Mouse (Mus musculus): ENCODE results near the gene Zfp62. TPM values are rescaled to one million over a fixed set of nuclear protein-coding genes. Genes with fewer than 3 reads are reported as not detected.
"Not testable (repeated sequence)": the region's sequence is repeated elsewhere in the genome, so short reads cannot be mapped to it uniquely, and the experiment has no call there.

The Zfp62 gene
- polyA plus RNA-seq (2012; rRNA removed) = 22.1 and 25.0 TPM in 2 replicates

GRCm38 (mm10) chr11:49203129-49203768, at the start of gene Zfp62:
Gene Zfp62 (plus strand): TSS chr11:49203292.
- Histone ChIP-seq H3K4me3 (ENCODE audit: insufficient read depth, low read length) (peak within 1 kb of the TSS; percentile 98), H3K27ac (ENCODE audit: insufficient read depth, low read length) (peak within 1 kb of the TSS; percentile 96), H3K4me1 (ENCODE audit: control insufficient read depth, insufficient read depth, low read length) (0 out of 2 replicates have a peak, but pooled peaks cover 1% of the 10 kb centered on the region)
- no peak for TF ChIP-seq CTCF (IDR thresholded peaks at IDR 0.05; ENCODE audit: extremely low read depth, insufficient read depth, low read length)
- TF ChIP-seq POLR2A (IDR thresholded peaks at IDR 0.05; ENCODE audit: extremely low read depth, insufficient read depth, low read length) = peak; percentile 74

GRCm38 (mm10) chr11:49154077-49154476, 49.0 kb upstream of the Zfp62 start, which contains the start of gene Olfr1394:
Gene Olfr1394 (plus strand): TSS chr11:49154377.
- no peak within 1 kb of the TSS for H3K27ac ChIP-seq (ENCODE audit: insufficient read depth, low read length)
- H3K4me3 ChIP-seq (ENCODE audit: insufficient read depth, low read length) = no peak within 1 kb of the TSS
- no peaks in the 10 kb centered on the region for H3K4me1 ChIP-seq (ENCODE audit: control insufficient read depth, insufficient read depth, low read length)
- TF ChIP-seq POLR2A (IDR thresholded peaks at IDR 0.05; ENCODE audit: extremely low read depth, insufficient read depth, low read length) (no peak), CTCF (IDR thresholded peaks at IDR 0.05; ENCODE audit: extremely low read depth, insufficient read depth, low read length) (no peak)

- Histone ChIP-seq H3K4me1 (ENCODE audit: control insufficient read depth, insufficient read depth, low read length) (no peaks in the 10 kb centered on the region), H3K4me3 (ENCODE audit: insufficient read depth, low read length) (no peak overlapping the region), H3K27ac (ENCODE audit: insufficient read depth, low read length) (no peak overlapping the region)
- TF ChIP-seq CTCF (IDR thresholded peaks at IDR 0.05; ENCODE audit: extremely low read depth, insufficient read depth, low read length) (no peak), POLR2A (IDR thresholded peaks at IDR 0.05; ENCODE audit: extremely low read depth, insufficient read depth, low read length) (no peak)
These were observed 46.0 kb upstream of the Zfp62 start for GRCm38 (mm10) chr11:49156821-49157814.

- TF ChIP-seq CTCF (IDR thresholded peaks at IDR 0.05; ENCODE audit: extremely low read depth, insufficient read depth, low read length) = no peak
- TF ChIP-seq POLR2A (IDR thresholded peaks at IDR 0.05; ENCODE audit: extremely low read depth, insufficient read depth, low read length) = no peak
- 0 out of 2 replicates have a peak overlapping the region, but pooled peaks have one; percentile 5 for H3K4me3 ChIP-seq (ENCODE audit: insufficient read depth, low read length)
These were observed 34.1 kb upstream of the Zfp62 start for GRCm38 (mm10) chr11:49168839-49169611.

GRCm38 (mm10) chr11:49170576-49170975, 32.5 kb upstream of the Zfp62 start:
- Histone ChIP-seq H3K4me3 (ENCODE audit: insufficient read depth, low read length) (no peak overlapping the region), H3K4me1 (ENCODE audit: control insufficient read depth, insufficient read depth, low read length) (no peaks in the 10 kb centered on the region), H3K27ac (ENCODE audit: insufficient read depth, low read length) (no peak overlapping the region)
- no peak for TF ChIP-seq POLR2A (IDR thresholded peaks at IDR 0.05; ENCODE audit: extremely low read depth, insufficient read depth, low read length)
- TF ChIP-seq CTCF (IDR thresholded peaks at IDR 0.05; ENCODE audit: extremely low read depth, insufficient read depth, low read length) = no peak

More at GRCm38 (mm10) chr11:49168839-49169611, 34.1 kb upstream of the Zfp62 start:
- H3K4me1 ChIP-seq (ENCODE audit: control insufficient read depth, insufficient read depth, low read length) = no peaks in the 10 kb centered on the region
- no peak overlapping the region for H3K27ac ChIP-seq (ENCODE audit: insufficient read depth, low read length)

- TF ChIP-seq CTCF (IDR thresholded peaks at IDR 0.05; ENCODE audit: extremely low read depth, insufficient read depth, low read length) (no peak), POLR2A (IDR thresholded peaks at IDR 0.05; ENCODE audit: extremely low read depth, insufficient read depth, low read length) (no peak)
- H3K27ac ChIP-seq (ENCODE audit: insufficient read depth, low read length) = no peak overlapping the region
These were observed 27.7 kb upstream of the Zfp62 start for GRCm38 (mm10) chr11:49175345-49175744.

GRCm38 (mm10) chr11:49176047-49176779, 26.9 kb upstream of the Zfp62 start:
- not testable (repeated sequence) for H3K4me1 ChIP-seq (ENCODE audit: control insufficient read depth, insufficient read depth, low read length); H3K4me3 ChIP-seq (ENCODE audit: insufficient read depth, low read length); H3K27ac ChIP-seq (ENCODE audit: insufficient read depth, low read length)

More at GRCm38 (mm10) chr11:49175345-49175744, 27.7 kb upstream of the Zfp62 start:
- Histone ChIP-seq H3K4me3 (ENCODE audit: insufficient read depth, low read length) (no peak overlapping the region), H3K4me1 (ENCODE audit: control insufficient read depth, insufficient read depth, low read length) (no peaks in the 10 kb centered on the region)

GRCm38 (mm10) chr11:49183172-49183571, 19.9 kb upstream of the Zfp62 start:
- H3K27ac ChIP-seq (ENCODE audit: insufficient read depth, low read length) = no peak overlapping the region
- no peaks in the 10 kb centered on the region for H3K4me1 ChIP-seq (ENCODE audit: control insufficient read depth, insufficient read depth, low read length)
- H3K4me3 ChIP-seq (ENCODE audit: insufficient read depth, low read length) = no peak overlapping the region
- no peak for TF ChIP-seq CTCF (IDR thresholded peaks at IDR 0.05; ENCODE audit: extremely low read depth, insufficient read depth, low read length)
- TF ChIP-seq POLR2A (IDR thresholded peaks at IDR 0.05; ENCODE audit: extremely low read depth, insufficient read depth, low read length) = no peak
